In the genomic region with DNA sequence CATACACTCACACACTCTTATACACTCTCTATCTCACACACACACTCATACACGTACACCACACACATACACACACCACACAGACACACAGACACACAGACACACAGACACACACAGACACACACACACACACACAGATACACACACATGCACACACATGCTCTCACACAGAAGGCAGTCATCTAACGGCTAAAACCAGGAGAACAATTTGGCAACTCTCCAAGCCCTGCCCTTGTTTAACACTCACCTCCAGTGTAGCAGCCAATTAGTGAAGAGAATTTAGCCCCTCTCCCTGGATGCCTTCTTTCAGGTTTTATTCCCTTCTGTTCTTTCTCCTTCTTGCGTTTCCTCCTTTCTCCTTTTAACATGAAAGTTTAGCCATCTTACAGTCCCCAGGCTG, we compare ENCODE assay signal across 27 mouse cellular contexts.
DNase-seq lines count a peak whose midpoint lies in the region; ATAC-seq lines count a peak whose summit lies in the region.
"Had no signal": no experiment of that assay in that cellular context is flagged by ENCODE, and none has a peak within 500 bp of the region (broad histone marks: within the 10 kb centered on the region; RNA-seq: fewer than 3 reads in every experiment).

No protein-coding gene starts in this region.

- H3K9me3 ChIP-seq in embryonic facial prominence, embryonic 14.5 days (ENCODE audit: control insufficient read depth, low read length): no peaks in the 10 kb centered on the region
- no peaks in the 10 kb centered on the region for H3K9me3 ChIP-seq in embryonic facial prominence, embryonic 10.5 days
- no peaks in the 10 kb centered on the region for H3K9me3 ChIP-seq in kidney, embryonic 14.5 days (ENCODE audit: control insufficient read depth, low read length)
- no peaks in the 10 kb centered on the region for H3K9me3 ChIP-seq in limb, embryonic 10.5 days (replicated peaks)
- no peaks in the 10 kb centered on the region for H3K9me3 ChIP-seq in limb, embryonic 15.5 days
- H3K9me3 ChIP-seq: heart, embryonic 12.5 days; hindbrain, embryonic 15.5 days; midbrain, embryonic 12.5 days; neural tube, embryonic 12.5 days; stomach, embryonic 15.5 days had no signal

- peak; percentile 54 for DNase-seq in embryonic facial prominence, embryonic 14.5 days (ENCODE audit: low spot score)
- no peak for DNase-seq in embryonic facial prominence, embryonic 10.5 days (ENCODE audit: low spot score)
- DNase-seq in kidney, postnatal 10 days: peak; percentile 15
- no peak for DNase-seq in limb, embryonic 10.5 days (ENCODE audit: low spot score)
- DNase-seq in layer of hippocampus, adult 9-11 months: no peak
- DNase-seq: adrenal gland, adult 2 months; adrenal gland, postnatal 36 days; cerebellum, adult 2 months; cerebellum, postnatal 14 days; gastrocnemius, postnatal 25 days; heart, adult 2 months; kidney, adult 2 months; lung, postnatal 4 days; right cerebral cortex, postnatal 25 days had no signal

- no peaks in the 10 kb centered on the region for H3K27me3 ChIP-seq in embryonic facial prominence, embryonic 14.5 days (replicated peaks; ENCODE audit: control insufficient read depth, insufficient read depth, low read length)
- H3K27me3 ChIP-seq in embryonic facial prominence, embryonic 10.5 days (replicated peaks; ENCODE audit: low read depth, poor library complexity, severe bottlenecking): no peaks in the 10 kb centered on the region
- no peaks in the 10 kb centered on the region for H3K27me3 ChIP-seq in kidney, embryonic 14.5 days (ENCODE audit: control insufficient read depth, insufficient read depth, low read length)
- 0 out of 2 replicates have a peak, but pooled peaks cover 6% of the 10 kb centered on the region for H3K27me3 ChIP-seq in limb, embryonic 10.5 days (ENCODE audit: low read depth, poor library complexity, severe bottlenecking)
- H3K27me3 ChIP-seq in limb, embryonic 15.5 days: no peaks in the 10 kb centered on the region
- H3K27me3 ChIP-seq: CH12.LX; heart, embryonic 12.5 days; hindbrain, embryonic 15.5 days; megakaryocyte, embryonic 14.5 days; midbrain, embryonic 12.5 days; neural tube, embryonic 12.5 days; stomach, embryonic 15.5 days had no signal

- H3K4me3 ChIP-seq in embryonic facial prominence, embryonic 14.5 days (ENCODE audit: low read depth, low read length): no peak overlapping the region
- H3K4me3 ChIP-seq in embryonic facial prominence, embryonic 10.5 days: no peak overlapping the region
- no peak overlapping the region for H3K4me3 ChIP-seq in kidney, embryonic 14.5 days (ENCODE audit: low read length)
- no peak overlapping the region for H3K4me3 ChIP-seq in limb, embryonic 10.5 days
- H3K4me3 ChIP-seq in limb, embryonic 15.5 days: 0 out of 2 replicates have a peak overlapping the region, but pooled peaks have one; percentile 3
- H3K4me3 ChIP-seq: heart, adult 2 months; heart, embryonic 12.5 days; hindbrain, embryonic 15.5 days; left cerebral cortex, adult 2 months; megakaryocyte, embryonic 14.5 days; midbrain, embryonic 12.5 days; myocyte; neural tube, embryonic 12.5 days; stomach, embryonic 15.5 days had no signal

- H3K4me2 ChIP-seq in embryonic facial prominence, embryonic 14.5 days (ENCODE audit: low read depth, low read length): no peak overlapping the region
- H3K4me2 ChIP-seq in kidney, embryonic 14.5 days (replicated peaks; ENCODE audit: low read depth, low read length): no peak overlapping the region
- no peak overlapping the region for H3K4me2 ChIP-seq in limb, embryonic 15.5 days
- H3K4me2 ChIP-seq: hindbrain, embryonic 15.5 days; liver, embryonic 11.5 days; midbrain, embryonic 12.5 days; neural tube, embryonic 12.5 days; stomach, embryonic 15.5 days had no signal

- WGBS in embryonic facial prominence, embryonic 14.5 days: 61% methylated on average over 3 of the region's 3 CpGs
- WGBS in embryonic facial prominence, embryonic 10.5 days: 73% methylated on average over 3 of the region's 3 CpGs
- 65% methylated on average over 3 of the region's 3 CpGs for WGBS in kidney, embryonic 14.5 days
- 72% methylated on average over 3 of the region's 3 CpGs for WGBS in limb, embryonic 10.5 days
- WGBS in limb, embryonic 15.5 days: 39% methylated on average over 3 of the region's 3 CpGs

- H3K36me3 ChIP-seq in embryonic facial prominence, embryonic 14.5 days (ENCODE audit: control insufficient read depth, insufficient read depth, low read length): no peaks in the 10 kb centered on the region
- H3K36me3 ChIP-seq in embryonic facial prominence, embryonic 10.5 days (replicated peaks): no peaks in the 10 kb centered on the region
- H3K36me3 ChIP-seq in kidney, embryonic 14.5 days (ENCODE audit: control insufficient read depth, insufficient read depth, low read length): no peaks in the 10 kb centered on the region
- H3K36me3 ChIP-seq in limb, embryonic 10.5 days: no peaks in the 10 kb centered on the region
- H3K36me3 ChIP-seq in limb, embryonic 15.5 days: no peaks in the 10 kb centered on the region
- H3K36me3 ChIP-seq: heart, embryonic 12.5 days; hindbrain, embryonic 15.5 days; midbrain, embryonic 12.5 days; neural tube, embryonic 12.5 days; stomach, embryonic 15.5 days had no signal

- ATAC-seq in embryonic facial prominence, embryonic 14.5 days (ENCODE audit: low read depth): no peak
- ATAC-seq in kidney, embryonic 14.5 days (ENCODE audit: low FRiP score, low TSS enrichment): no peak
- ATAC-seq in limb, embryonic 15.5 days (ENCODE audit: insufficient number of reproducible peaks, low FRiP score, low TSS enrichment, low read depth): no peak
- ATAC-seq: activated CD4-positive, CD25-positive, alpha-beta regulatory T cell, adult 4 months had no signal

- H3K27ac ChIP-seq in embryonic facial prominence, embryonic 14.5 days (replicated peaks; ENCODE audit: low read depth, low read length): no peak overlapping the region
- H3K27ac ChIP-seq in embryonic facial prominence, embryonic 10.5 days (replicated peaks): no peak overlapping the region
- no peak overlapping the region for H3K27ac ChIP-seq in kidney, embryonic 14.5 days (ENCODE audit: low read depth, low read length)
- H3K27ac ChIP-seq in limb, embryonic 10.5 days: peak overlapping the region; percentile 5; the same call in 1 of the 2 replicates
- no peak overlapping the region for H3K27ac ChIP-seq in limb, embryonic 15.5 days
- H3K27ac ChIP-seq: heart, adult 2 months; hindbrain, embryonic 15.5 days; left cerebral cortex, adult 2 months; midbrain, embryonic 12.5 days; neural tube, embryonic 12.5 days; stomach, embryonic 15.5 days had no signal

- H3K9ac ChIP-seq in embryonic facial prominence, embryonic 14.5 days (ENCODE audit: low read depth, low read length): no peak overlapping the region
- H3K9ac ChIP-seq in kidney, embryonic 14.5 days (ENCODE audit: low read depth, low read length): no peak overlapping the region
- no peak overlapping the region for H3K9ac ChIP-seq in limb, embryonic 15.5 days
- H3K9ac ChIP-seq: heart, embryonic 12.5 days; hindbrain, embryonic 15.5 days; midbrain, embryonic 12.5 days; neural tube, embryonic 12.5 days; stomach, embryonic 15.5 days had no signal

- H3K4me1 ChIP-seq in embryonic facial prominence, embryonic 14.5 days (ENCODE audit: control insufficient read depth, insufficient read depth, low read length): peaks cover 11% of the 10 kb centered on the region
- peaks cover 31% of the 10 kb centered on the region for H3K4me1 ChIP-seq in embryonic facial prominence, embryonic 10.5 days
- H3K4me1 ChIP-seq in kidney, embryonic 14.5 days (ENCODE audit: control insufficient read depth, insufficient read depth, low read length): 0 out of 2 replicates have a peak, but pooled peaks cover 3% of the 10 kb centered on the region
- peaks cover 36% of the 10 kb centered on the region for H3K4me1 ChIP-seq in limb, embryonic 10.5 days
- peaks cover 18% of the 10 kb centered on the region for H3K4me1 ChIP-seq in limb, embryonic 15.5 days
- H3K4me1 ChIP-seq: megakaryocyte, embryonic 14.5 days; stomach, embryonic 15.5 days had no signal

Comparison
In these comparisons a context has a peak if more than half of its experiments do, and no peak if none do; other contexts are left out.
1. DNase-seq: peak in embryonic facial prominence, embryonic 14.5 days (single experiment) and kidney, postnatal 10 days (single experiment); none in embryonic facial prominence, embryonic 10.5 days (single experiment), limb, embryonic 10.5 days (single experiment) and layer of hippocampus, adult 9-11 months (single experiment).